Mouse (Mus musculus): Measurements from ENCODE around the gene Foxk1.
A peak's percentile ranks its signal among the peaks of the same experiment; 100 is the strongest.

The Foxk1 gene

GRCm38 (mm10) chr5:142400981-142401640, at the start of gene Foxk1:
TSS of gene Foxk1 (plus strand) at chr5:142401497.
- peak; percentile 78 for DNase-seq (ENCODE audit: low read depth, low spot score)

- no peak for DNase-seq (ENCODE audit: low read depth, low spot score)
Measured at GRCm38 (mm10) chr5:142352336-142352892, 48.9 kb upstream of the Foxk1 start.

GRCm38 (mm10) chr5:142355144-142355543, 46.2 kb upstream of the Foxk1 start:
- peak; percentile 70 for DNase-seq (ENCODE audit: low read depth, low spot score)

GRCm38 (mm10) chr5:142361166-142361565, 40.1 kb upstream of the Foxk1 start:
- no peak for DNase-seq (ENCODE audit: low read depth, low spot score)

GRCm38 (mm10) chr5:142362894-142363293, 38.4 kb upstream of the Foxk1 start:
- DNase-seq (ENCODE audit: low read depth, low spot score) = peak; percentile 50

- no peak for DNase-seq (ENCODE audit: low read depth, low spot score)
Measured at GRCm38 (mm10) chr5:142364095-142364494, 37.2 kb upstream of the Foxk1 start.

GRCm38 (mm10) chr5:142367085-142368081, 33.9 kb upstream of the Foxk1 start:
- peak; percentile 96 for DNase-seq (ENCODE audit: low read depth, low spot score)

GRCm38 (mm10) chr5:142368122-142368521, 33.2 kb upstream of the Foxk1 start:
- peak; percentile 36 for DNase-seq (ENCODE audit: low read depth, low spot score)

- DNase-seq (ENCODE audit: low read depth, low spot score) = no peak
Measured at GRCm38 (mm10) chr5:142370406-142371171, 30.7 kb upstream of the Foxk1 start.

- no peak for DNase-seq (ENCODE audit: low read depth, low spot score)
Measured at GRCm38 (mm10) chr5:142371172-142372155, 29.8 kb upstream of the Foxk1 start.

- DNase-seq (ENCODE audit: low read depth, low spot score) = no peak
Measured at GRCm38 (mm10) chr5:142372207-142372606, 29.1 kb upstream of the Foxk1 start.

GRCm38 (mm10) chr5:142374343-142374742, 27.0 kb upstream of the Foxk1 start:
- no peak for DNase-seq (ENCODE audit: low read depth, low spot score)

- DNase-seq (ENCODE audit: low read depth, low spot score) = no peak
Measured at GRCm38 (mm10) chr5:142375641-142376040, 25.7 kb upstream of the Foxk1 start.

GRCm38 (mm10) chr5:142376071-142376470, 25.2 kb upstream of the Foxk1 start:
- DNase-seq (ENCODE audit: low read depth, low spot score) = no peak

- DNase-seq (ENCODE audit: low read depth, low spot score) = no peak
Measured at GRCm38 (mm10) chr5:142378068-142378467, 23.2 kb upstream of the Foxk1 start.

- DNase-seq (ENCODE audit: low read depth, low spot score) = peak; percentile 98
Measured at GRCm38 (mm10) chr5:142380491-142380890, 20.8 kb upstream of the Foxk1 start.

GRCm38 (mm10) chr5:142384911-142385660, 16.2 kb upstream of the Foxk1 start:
- peak; percentile 94 for DNase-seq (ENCODE audit: low read depth, low spot score)

GRCm38 (mm10) chr5:142386329-142386728, 15.0 kb upstream of the Foxk1 start:
- DNase-seq (ENCODE audit: low read depth, low spot score) = no peak
